Mouse (Mus musculus) lung, embryonic 16.5 days (tissue): ENCODE measurements around the gene Txndc8. TPM values are rescaled to one million over a fixed set of nuclear protein-coding genes. Genes with fewer than 3 reads are reported as not detected.

ENCODE experiments used
- ATAC-seq: fragments of 200-750 bp; cut with Nextera tagmentation; 2 replicates; pipeline ENCODE4 v1.8.0; 2017; ENCODE audit warnings: low read depth, mild to moderate bottlenecking, moderate library complexity
- H3K27ac ChIP-seq: fragments of 300-500 bp; sonication (generic); 2 replicates; pipeline ENCODE4 v1.5.1; 2014; ENCODE audit warnings: mild to moderate bottlenecking, control low read depth, low read length
- H3K27me3 ChIP-seq: fragments of 300-500 bp; sonication (generic); 2 replicates; pipeline ENCODE4 v1.6.1; 2014; ENCODE audit warnings: low read depth, low read length, mixed read lengths; ENCODE audit not compliant: control insufficient read depth, insufficient read depth
- H3K36me3 ChIP-seq: fragments of 300-500 bp; sonication (generic); 2 replicates; pipeline ENCODE4 v1.6.1; 2014; ENCODE audit warnings: low read length; ENCODE audit not compliant: control insufficient read depth, insufficient read depth
- H3K4me1 ChIP-seq: fragments of 300-500 bp; sonication (generic); replicated peaks from 2 replicates; pipeline ENCODE4 v1.6.1; 2014; ENCODE audit warnings: low read length, mixed read lengths; ENCODE audit not compliant: control insufficient read depth, insufficient read depth
- H3K4me2 ChIP-seq: fragments of 300-500 bp; sonication (generic); 2 replicates; pipeline ENCODE4 v1.6.1; 2014; ENCODE audit warnings: low read depth, low read length, control low read depth
- H3K4me3 ChIP-seq: fragments of 300-500 bp; sonication (generic); 2 replicates; pipeline ENCODE4 v1.5.1; 2014; ENCODE audit warnings: mild to moderate bottlenecking, low read length, control low read depth
- H3K9ac ChIP-seq: fragments of 300-500 bp; sonication (generic); 2 replicates; pipeline ENCODE4 v1.6.1; 2014; ENCODE audit warnings: low read length, control low read depth
- H3K9me3 ChIP-seq: fragments of 300-500 bp; sonication (generic); 2 replicates; pipeline ENCODE4 v1.6.1; 2016; ENCODE audit warnings: low read length; ENCODE audit not compliant: control insufficient read depth
- WGBS: fragments of 180-500 bp; shearing (Covaris S2); extraction: QIAGEN DNeasy Blood & Tissue Kit; methylation state at CpG from one replicate; pipeline ENCODE4 v1.1.7; 2014; 5-methylcytosine and 5-hydroxymethylcytosine counted together
- polyA plus RNA-seq: library from polyadenylated mRNA; unstranded; fragments of >200 nt; fragmentation: Nextera tagmentation; extraction: Ambion mirVana; gene quantifications from 2 replicates; pipeline ENCODE4 v1.2.1, GENCODE M21; 2015

Gene Txndc8
- polyA plus RNA-seq, 1 experiment from 2014 or later, result not detected

DNA sequence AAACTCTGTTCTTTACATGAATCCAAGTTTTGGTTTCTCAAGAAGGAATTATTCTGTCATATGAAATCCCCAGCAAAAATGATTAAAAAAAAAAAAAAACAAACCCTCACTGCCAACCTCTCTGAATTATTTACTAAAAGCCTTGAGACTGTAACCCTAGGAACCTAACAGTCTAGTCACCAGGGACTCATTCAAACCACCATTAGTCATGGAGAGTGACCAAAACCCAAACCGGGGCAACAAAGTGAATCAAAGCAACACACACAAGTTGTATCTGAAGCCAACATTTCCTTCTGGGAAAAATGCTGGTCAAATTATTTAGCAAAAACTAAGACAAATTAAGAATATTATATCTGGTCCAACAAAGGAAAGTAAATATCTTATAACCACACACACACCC lies 56.0 kb downstream of the Txndc8 start:
- H3K36me3 ChIP-seq, result peaks cover 35% of the 10 kb centered on the region
- peaks cover 17% of the 10 kb centered on the region; the same call in 1 of the 2 replicates for H3K4me1 ChIP-seq
- H3K9ac ChIP-seq, result no peak overlapping the region
- no peak overlapping the region for H3K4me3 ChIP-seq
- peaks cover 3% of the 10 kb centered on the region; the same call in 1 of the 2 replicates for H3K9me3 ChIP-seq
- 89% methylated on average over 1 of the region's 1 CpGs for WGBS
- H3K27me3 ChIP-seq, result no peaks in the 10 kb centered on the region
- no peak overlapping the region for H3K27ac ChIP-seq
- H3K4me2 ChIP-seq, result no peak overlapping the region
- ATAC-seq, result no peak

DNA sequence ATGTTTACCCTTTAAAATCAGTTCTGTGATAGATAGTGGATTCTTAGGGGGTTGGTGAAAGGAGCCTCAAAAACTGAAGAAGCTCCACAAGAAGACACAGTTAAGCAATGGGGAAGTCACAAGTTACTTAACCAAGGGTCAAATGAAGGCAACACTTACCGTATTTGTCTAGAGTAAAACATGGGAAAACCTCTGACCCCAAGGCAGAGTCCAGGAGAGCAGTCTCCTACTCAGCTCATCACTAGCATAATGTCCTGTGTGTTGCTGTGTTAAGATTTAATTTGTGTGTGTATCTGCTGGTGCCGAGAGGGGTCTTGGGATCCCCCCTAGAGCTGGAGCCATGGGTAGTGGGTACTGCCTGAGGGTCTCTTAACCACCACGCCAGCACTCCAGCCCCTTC lies 56.5 kb downstream of the Txndc8 start:
- WGBS, result 89% methylated on average over 3 of the region's 3 CpGs
- H3K36me3 ChIP-seq, result peaks cover 37% of the 10 kb centered on the region
- no peak overlapping the region for H3K27ac ChIP-seq

DNA sequence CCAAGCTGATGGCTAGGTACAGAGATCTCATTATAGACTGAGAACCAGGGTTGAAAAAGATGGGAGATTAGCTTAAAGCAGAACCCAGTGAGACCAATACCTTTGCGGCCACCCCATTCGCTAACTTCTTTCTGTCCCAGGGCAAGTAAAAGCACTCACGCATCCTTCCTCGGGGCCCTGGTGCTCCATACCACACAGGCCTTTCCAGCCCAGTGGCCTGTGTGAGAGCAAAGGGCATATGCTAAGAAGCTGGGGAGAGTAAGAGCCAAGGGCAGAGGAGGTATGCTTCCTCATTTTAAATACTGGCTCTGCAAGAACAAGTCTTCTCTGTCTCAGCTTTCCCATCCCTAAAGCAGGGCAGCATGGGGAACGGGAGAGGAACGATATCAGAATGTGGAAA lies 59.1 kb downstream of the Txndc8 start:
- Histone ChIP-seq H3K4me3 (no peak overlapping the region), H3K36me3 (peaks cover 52% of the 10 kb centered on the region), H3K27ac (no peak overlapping the region), H3K9ac (no peak overlapping the region), H3K4me2 (no peak overlapping the region), H3K27me3 (no peaks in the 10 kb centered on the region), H3K9me3 (peaks cover 3% of the 10 kb centered on the region; the same call in 1 of the 2 replicates), H3K4me1 (peaks cover 9% of the 10 kb centered on the region; the same call in 1 of the 2 replicates)
- ATAC-seq, result no peak
- 95% methylated on average over 6 of the region's 6 CpGs for WGBS

More for the DNA sequence above, 56.5 kb downstream of the Txndc8 start:
- H3K4me1 ChIP-seq, result peaks cover 16% of the 10 kb centered on the region; the same call in 1 of the 2 replicates
- H3K4me3 ChIP-seq, result no peak overlapping the region
- no peak overlapping the region for H3K9ac ChIP-seq
- no peak for ATAC-seq
- H3K27me3 ChIP-seq, result no peaks in the 10 kb centered on the region
- H3K9me3 ChIP-seq, result peaks cover 3% of the 10 kb centered on the region; the same call in 1 of the 2 replicates
- H3K4me2 ChIP-seq, result no peak overlapping the region

DNA sequence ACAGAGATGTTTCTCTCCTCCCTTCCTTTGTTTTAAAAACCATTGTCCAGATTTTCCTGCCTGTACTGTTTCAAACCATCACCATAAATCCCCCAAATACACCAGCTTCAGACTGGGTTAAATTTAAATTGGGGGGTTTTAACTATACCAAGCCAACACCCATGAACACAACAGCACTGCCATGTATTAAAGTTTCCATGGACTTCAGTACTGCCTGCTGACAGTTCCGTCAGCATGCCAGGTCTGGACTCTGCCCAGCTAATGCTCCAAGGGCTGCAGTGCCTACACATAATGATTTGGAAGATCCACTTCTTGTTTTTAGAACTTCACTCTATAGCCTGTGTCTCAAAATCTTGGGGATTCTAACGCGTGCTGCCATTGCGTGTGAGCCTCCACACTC lies 61.4 kb downstream of the Txndc8 start:
- H3K9ac ChIP-seq, result no peak overlapping the region
- WGBS, result 93% methylated on average over 4 of the region's 4 CpGs

DNA sequence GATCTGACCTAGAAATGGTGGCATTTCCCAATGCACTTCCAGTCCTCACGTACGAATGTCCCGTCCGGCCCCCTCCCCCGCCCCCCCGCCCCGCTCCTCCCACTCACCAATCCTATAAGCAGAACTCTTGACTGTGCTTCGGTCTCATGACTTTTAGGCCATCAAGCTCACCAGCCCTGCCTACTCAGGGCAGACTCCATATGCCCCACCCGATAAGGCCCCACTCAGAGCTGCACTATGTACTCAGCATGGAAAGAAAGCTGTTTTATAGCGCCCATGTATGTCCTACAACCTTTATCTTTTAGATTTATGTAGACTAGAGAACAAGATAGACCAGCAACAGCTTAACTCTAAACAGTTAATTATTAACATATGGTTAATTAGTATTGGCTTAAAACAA lies 61.9 kb downstream of the Txndc8 start:
- H3K36me3 ChIP-seq, result peaks cover 66% of the 10 kb centered on the region
- H3K4me3 ChIP-seq, result no peak overlapping the region
- no peak overlapping the region for H3K27ac ChIP-seq
- H3K4me2 ChIP-seq, result no peak overlapping the region
- H3K4me1 ChIP-seq, result no peaks in the 10 kb centered on the region
- no peak overlapping the region for H3K9ac ChIP-seq
- no peaks in the 10 kb centered on the region for H3K27me3 ChIP-seq
- no peak for ATAC-seq
- peaks cover 3% of the 10 kb centered on the region; the same call in 1 of the 2 replicates for H3K9me3 ChIP-seq
- 76% methylated on average over 10 of the region's 10 CpGs for WGBS

More for the DNA sequence above, 61.4 kb downstream of the Txndc8 start:
- Histone ChIP-seq H3K4me3 (no peak overlapping the region), H3K27ac (no peak overlapping the region), H3K9me3 (peaks cover 3% of the 10 kb centered on the region; the same call in 1 of the 2 replicates), H3K36me3 (peaks cover 63% of the 10 kb centered on the region), H3K4me2 (no peak overlapping the region), H3K27me3 (no peaks in the 10 kb centered on the region), H3K4me1 (no peaks in the 10 kb centered on the region)
- ATAC-seq, result no peak

DNA sequence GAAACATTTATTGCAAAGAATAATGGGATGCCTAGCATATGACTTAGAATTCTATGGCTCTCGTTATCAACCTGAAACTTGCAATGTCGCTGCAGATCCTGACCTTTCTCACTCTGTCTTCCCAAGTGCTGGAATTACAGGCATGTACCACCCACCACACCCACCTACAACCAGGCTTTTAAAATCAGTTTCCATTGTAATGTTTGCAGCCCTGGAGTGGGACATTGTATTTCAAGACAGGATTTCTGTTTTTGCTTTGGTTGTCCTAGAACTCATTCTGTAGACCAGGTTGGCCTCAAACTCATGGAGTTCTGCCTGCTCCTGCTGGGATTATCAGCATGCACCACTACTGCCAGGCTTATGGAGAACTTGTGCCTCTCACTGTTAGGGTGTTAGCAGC lies 66.0 kb downstream of the Txndc8 start:
- H3K36me3 ChIP-seq, result peaks cover 31% of the 10 kb centered on the region
- H3K4me3 ChIP-seq, result no peak overlapping the region
- H3K27me3 ChIP-seq, result no peaks in the 10 kb centered on the region
- 87% methylated on average over 2 of the region's 2 CpGs for WGBS
- H3K4me1 ChIP-seq, result no peaks in the 10 kb centered on the region
- no peaks in the 10 kb centered on the region for H3K9me3 ChIP-seq
- H3K9ac ChIP-seq, result no peak overlapping the region
- no peak for ATAC-seq
- no peak overlapping the region for H3K4me2 ChIP-seq
- no peak overlapping the region for H3K27ac ChIP-seq

DNA sequence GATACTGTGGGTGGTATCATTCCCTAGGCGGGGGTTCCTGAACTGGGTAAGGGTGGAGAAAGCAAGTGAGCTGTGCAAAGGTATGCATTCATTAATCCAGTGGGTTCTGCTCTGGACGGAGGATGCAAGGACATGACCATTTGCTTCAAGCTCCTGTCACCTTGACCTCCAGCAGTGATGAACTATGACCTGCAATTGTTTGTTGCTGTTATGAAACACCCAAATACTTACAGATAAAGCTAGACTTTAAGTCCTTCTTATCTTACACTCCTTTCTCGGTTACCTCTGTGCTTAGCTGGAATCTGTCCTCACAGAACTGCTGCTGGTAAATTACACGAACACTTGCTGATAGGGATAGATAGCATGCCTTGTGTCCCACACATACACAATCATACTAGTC lies 68.3 kb downstream of the Txndc8 start:
- ATAC-seq, result no peak
- no peak overlapping the region for H3K27ac ChIP-seq
- 73% methylated on average over 4 of the region's 4 CpGs for WGBS
- no peak overlapping the region for H3K4me2 ChIP-seq
- H3K9me3 ChIP-seq, result no peaks in the 10 kb centered on the region
- H3K9ac ChIP-seq, result no peak overlapping the region
- H3K27me3 ChIP-seq, result no peaks in the 10 kb centered on the region
- H3K4me1 ChIP-seq, result no peaks in the 10 kb centered on the region
- H3K4me3 ChIP-seq, result no peak overlapping the region
- H3K36me3 ChIP-seq, result peaks cover 19% of the 10 kb centered on the region

DNA sequence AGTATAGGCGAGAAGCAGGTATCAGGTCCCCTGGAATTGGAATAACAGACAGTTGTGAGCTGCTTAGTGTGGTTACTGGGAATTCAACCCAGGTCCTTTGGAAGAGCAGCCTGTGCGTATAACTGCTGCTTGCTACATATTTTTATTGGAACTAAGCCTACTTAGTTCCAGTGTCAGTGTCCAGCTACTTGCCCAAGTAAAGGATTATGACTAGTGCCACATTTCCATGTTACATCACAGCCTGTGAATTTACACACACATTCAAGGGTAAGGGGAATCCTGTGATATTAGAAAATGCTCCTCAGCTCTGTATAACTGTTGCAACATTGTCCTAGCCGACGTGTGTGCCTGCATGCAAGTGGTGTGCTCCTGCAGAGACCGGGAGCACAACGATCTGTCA lies 71.6 kb downstream of the Txndc8 start:
- no peak overlapping the region for H3K27ac ChIP-seq
- H3K9ac ChIP-seq, result no peak overlapping the region
- H3K36me3 ChIP-seq, result 0 out of 2 replicates have a peak, but pooled peaks cover 2% of the 10 kb centered on the region
- H3K27me3 ChIP-seq, result no peaks in the 10 kb centered on the region
- H3K4me1 ChIP-seq, result no peaks in the 10 kb centered on the region
- H3K4me2 ChIP-seq, result no peak overlapping the region
- WGBS, result 69% methylated on average over 6 of the region's 6 CpGs
- no peak overlapping the region for H3K4me3 ChIP-seq
- H3K9me3 ChIP-seq, result no peaks in the 10 kb centered on the region
- no peak for ATAC-seq

DNA sequence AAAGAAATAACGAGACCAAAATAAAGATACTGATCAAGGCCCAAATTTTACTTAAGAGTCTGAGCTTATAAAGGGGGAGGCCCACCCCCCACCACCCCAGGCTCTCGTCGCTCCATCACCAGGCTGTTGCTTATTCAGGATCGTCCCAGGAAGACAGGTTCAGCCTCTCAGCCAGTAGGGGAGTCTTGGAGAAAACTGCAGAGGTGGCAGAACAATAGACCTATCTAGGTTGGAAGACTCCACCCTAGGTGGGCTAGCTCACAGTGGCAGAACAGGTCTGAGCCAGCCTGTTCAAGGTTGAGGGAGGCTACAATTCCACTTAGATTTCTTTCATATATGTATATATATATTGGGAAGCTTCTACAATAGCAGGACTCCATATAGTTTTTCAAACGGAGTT lies 74.7 kb downstream of the Txndc8 start:
- no peak for ATAC-seq
- Histone ChIP-seq H3K27me3 (no peaks in the 10 kb centered on the region), H3K36me3 (no peaks in the 10 kb centered on the region), H3K4me3 (no peak overlapping the region), H3K4me2 (no peak overlapping the region), H3K27ac (no peak overlapping the region), H3K9me3 (no peaks in the 10 kb centered on the region), H3K9ac (no peak overlapping the region), H3K4me1 (peaks cover 5% of the 10 kb centered on the region; the same call in 1 of the 2 replicates)
- 65% methylated on average over 5 of the region's 5 CpGs for WGBS
